Mouse (Mus musculus) heart, embryonic 13.5 days (tissue): ENCODE measurements at regions not wholly inside any gene's neighbourhood (a gene's known extent, or its start where the extent isn't known, plus 50 kb on each side); places are given as distances from the start of the nearest gene placed in this dataset.

Source experiments
- ATAC-seq: fragments of 200-750 bp; cut with Nextera tagmentation; 2 replicates; pipeline ENCODE4 v1.8.0; 2017; ENCODE audit warnings: moderate TSS enrichment; ENCODE audit not compliant: insufficient number of reproducible peaks, low FRiP score, low TSS enrichment; ENCODE audit errors: extremely low read depth
- H3K27ac ChIP-seq: fragments of 300-500 bp; sonication (generic); replicated peaks from 2 replicates; pipeline ENCODE4 v1.5.1; 2015; ENCODE audit warnings: moderate library complexity, mild to moderate bottlenecking, inconsistent platforms
- H3K27me3 ChIP-seq: fragments of 300-500 bp; sonication (generic); replicated peaks from 2 replicates; pipeline ENCODE4 v1.6.1; 2015; ENCODE audit warnings: mild to moderate bottlenecking, inconsistent platforms
- H3K36me3 ChIP-seq: fragments of 300-500 bp; sonication (generic); 2 replicates; pipeline ENCODE4 v1.6.1; 2015; ENCODE audit warnings: mild to moderate bottlenecking, inconsistent platforms
- H3K4me1 ChIP-seq: fragments of 300-500 bp; sonication (generic); 2 replicates; pipeline ENCODE4 v1.6.1; 2015; ENCODE audit warnings: inconsistent platforms
- H3K4me2 ChIP-seq: fragments of 300-500 bp; sonication (generic); 2 replicates; pipeline ENCODE4 v1.6.1; 2015; ENCODE audit warnings: inconsistent platforms, mild to moderate bottlenecking, moderate library complexity
- H3K4me3 ChIP-seq: fragments of 300-500 bp; sonication (generic); 2 replicates; pipeline ENCODE4 v1.5.1; 2015; ENCODE audit warnings: moderate library complexity, mild to moderate bottlenecking, inconsistent platforms
- H3K9ac ChIP-seq: fragments of 300-500 bp; sonication (generic); 2 replicates; pipeline ENCODE4 v1.6.1; 2015; ENCODE audit warnings: inconsistent platforms, mild to moderate bottlenecking, moderate library complexity
- H3K9me3 ChIP-seq: fragments of 300-500 bp; sonication (generic); 2 replicates; pipeline ENCODE4 v1.6.1; 2016; ENCODE audit warnings: inconsistent platforms
- WGBS: fragments of 180-500 bp; shearing (Covaris S2); methylation state at CpG from one replicate; pipeline ENCODE4 v1.1.7; 2015; ENCODE audit warnings: mixed read lengths; 5-methylcytosine and 5-hydroxymethylcytosine counted together

DNA sequence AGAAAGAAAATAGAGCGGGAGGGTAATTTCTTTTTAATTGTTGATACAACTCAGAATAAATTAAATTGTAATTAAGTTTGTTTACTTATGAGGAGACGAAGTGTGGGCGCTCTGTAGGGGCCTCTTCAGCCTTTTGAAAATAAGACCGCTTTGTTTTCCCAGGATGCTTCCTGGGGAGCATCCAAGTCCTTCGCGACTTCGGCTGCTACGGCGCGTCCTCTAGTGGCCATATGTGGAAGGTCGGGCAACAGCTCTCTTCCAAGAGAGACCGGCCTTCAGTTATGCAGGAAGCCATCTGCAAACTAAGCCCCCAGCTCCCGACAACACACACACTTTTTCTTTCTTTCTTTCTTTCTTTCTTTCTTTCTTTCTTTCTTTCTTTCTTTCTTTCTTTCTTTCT lies 54.1 kb upstream of the Smg1 start:
- peak overlapping the region; percentile 51 for H3K4me2 ChIP-seq
- 0 out of 2 replicates have a peak, but pooled peaks cover 3% of the 10 kb centered on the region for H3K27me3 ChIP-seq
- H3K9me3 ChIP-seq: peaks cover 10% of the 10 kb centered on the region; the same call in 1 of the 2 replicates
- no peaks in the 10 kb centered on the region for H3K36me3 ChIP-seq
- WGBS: 3% methylated on average over 13 of the region's 13 CpGs
- H3K4me3 ChIP-seq: no peak overlapping the region
- H3K27ac ChIP-seq: no peak overlapping the region
- no peak overlapping the region for H3K9ac ChIP-seq
- no peaks in the 10 kb centered on the region for H3K4me1 ChIP-seq
- ATAC-seq: no peak

DNA sequence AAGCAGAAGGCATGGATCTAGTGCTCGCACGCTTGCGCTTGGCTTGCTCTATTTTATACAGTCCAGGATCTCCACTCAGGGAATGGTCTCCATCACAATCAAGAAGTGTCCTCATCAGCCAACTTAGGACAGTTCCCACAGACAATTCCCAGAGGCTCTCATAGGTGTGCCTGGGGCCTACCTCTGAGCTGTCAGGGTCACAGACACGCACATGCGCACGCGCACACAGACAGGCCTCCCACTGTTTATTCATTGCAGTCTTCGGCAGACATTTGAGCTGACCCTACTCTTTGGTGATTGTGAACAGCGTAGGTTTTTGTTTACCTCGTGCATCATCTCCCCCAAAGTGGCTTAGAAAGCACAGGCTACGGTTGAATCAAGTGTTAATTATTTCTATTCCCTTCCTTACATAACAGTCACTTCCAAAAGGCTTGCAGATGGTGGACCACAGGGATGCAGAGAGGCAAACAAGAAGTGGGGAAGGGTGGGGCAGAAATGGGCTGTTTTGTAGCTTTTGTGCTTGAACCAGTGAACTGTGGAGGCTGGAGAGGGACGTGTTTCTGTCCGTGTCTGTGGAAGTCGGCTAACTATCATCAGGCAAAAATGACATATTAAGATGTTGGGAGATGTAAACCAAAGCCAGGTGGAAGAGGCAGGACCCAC lies 53.5 kb upstream of the Smg1 start:
- ATAC-seq: no peak
- WGBS: 73% methylated on average over 14 of the region's 14 CpGs

GRCm38 (mm10) chr7:118295855-118296254 lies 52.4 kb upstream of the Smg1 start:
- H3K4me1 ChIP-seq: no peaks in the 10 kb centered on the region
- 68% methylated on average over 6 of the region's 6 CpGs for WGBS

More for the DNA sequence above, 53.5 kb upstream of the Smg1 start:
- no peak overlapping the region for H3K4me3 ChIP-seq
- peak overlapping the region; percentile 51 for H3K4me2 ChIP-seq
- H3K27me3 ChIP-seq: 0 out of 2 replicates have a peak, but pooled peaks cover 3% of the 10 kb centered on the region
- peaks cover 10% of the 10 kb centered on the region; the same call in 1 of the 2 replicates for H3K9me3 ChIP-seq
- 0 out of 2 replicates have a peak overlapping the region, but pooled peaks have one; percentile 14 for H3K9ac ChIP-seq
- no peak overlapping the region for H3K27ac ChIP-seq
- no peaks in the 10 kb centered on the region for H3K4me1 ChIP-seq
- no peaks in the 10 kb centered on the region for H3K36me3 ChIP-seq

DNA sequence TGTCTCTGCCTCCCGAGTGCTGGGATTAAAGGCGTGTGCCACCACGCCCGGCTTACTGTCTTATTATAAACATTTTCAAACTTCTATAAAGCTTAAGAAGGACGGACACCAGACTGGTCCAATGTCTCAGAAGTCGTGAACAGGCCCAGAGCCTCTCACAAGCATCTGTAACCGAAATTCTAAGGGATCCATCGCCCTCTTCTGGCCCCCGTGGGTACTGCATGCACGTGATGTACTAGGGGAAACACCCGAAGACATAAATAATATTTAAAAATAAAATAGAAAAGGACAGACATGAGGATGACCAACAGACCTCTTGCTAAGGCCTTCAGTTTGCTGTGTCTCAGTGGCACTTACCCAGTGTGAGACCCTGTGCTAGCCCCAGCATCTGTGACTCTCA lies 51.8 kb upstream of the Smg1 start:
- no peak overlapping the region for H3K4me3 ChIP-seq
- H3K4me2 ChIP-seq: no peak overlapping the region
- ATAC-seq: no peak
- 0 out of 2 replicates have a peak, but pooled peaks cover 3% of the 10 kb centered on the region for H3K27me3 ChIP-seq
- no peak overlapping the region for H3K9ac ChIP-seq
- no peaks in the 10 kb centered on the region for H3K36me3 ChIP-seq
- no peaks in the 10 kb centered on the region for H3K4me1 ChIP-seq
- peaks cover 10% of the 10 kb centered on the region; the same call in 1 of the 2 replicates for H3K9me3 ChIP-seq
- no peak overlapping the region for H3K27ac ChIP-seq
- WGBS: 71% methylated on average over 11 of the region's 11 CpGs

More at GRCm38 (mm10) chr7:118295855-118296254, 52.4 kb upstream of the Smg1 start:
- Histone ChIP-seq H3K36me3 (no peaks in the 10 kb centered on the region), H3K27me3 (0 out of 2 replicates have a peak, but pooled peaks cover 3% of the 10 kb centered on the region), H3K4me2 (no peak overlapping the region), H3K9ac (no peak overlapping the region), H3K4me3 (no peak overlapping the region), H3K27ac (no peak overlapping the region), H3K9me3 (peaks cover 10% of the 10 kb centered on the region; the same call in 1 of the 2 replicates)
- no peak for ATAC-seq

DNA sequence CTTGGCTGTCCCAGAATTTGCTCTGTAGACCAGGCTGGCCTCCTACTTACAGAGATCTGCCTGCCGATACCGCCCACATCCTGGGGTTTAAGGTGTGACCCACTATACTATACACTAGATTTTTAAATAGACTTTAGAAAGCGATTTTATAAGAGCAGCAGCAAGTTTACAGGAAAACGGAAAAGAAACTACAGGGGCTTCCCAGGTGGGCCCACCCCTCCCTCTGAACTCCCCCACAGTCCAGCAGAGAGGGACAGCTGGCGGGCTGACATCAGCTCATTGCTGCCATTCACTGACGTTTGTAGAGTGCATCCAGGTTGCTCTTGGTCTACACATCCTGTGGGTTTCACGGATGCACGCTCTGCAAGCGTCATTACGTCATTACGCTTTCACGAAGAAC lies 51.2 kb upstream of the Smg1 start:
- no peaks in the 10 kb centered on the region for H3K27me3 ChIP-seq
- H3K4me3 ChIP-seq: no peak overlapping the region
- H3K4me2 ChIP-seq: no peak overlapping the region
- 88% methylated on average over 12 of the region's 12 CpGs for WGBS
- ATAC-seq: no peak
- no peak overlapping the region for H3K27ac ChIP-seq
- H3K4me1 ChIP-seq: no peaks in the 10 kb centered on the region
- no peak overlapping the region for H3K9ac ChIP-seq
- peaks cover 10% of the 10 kb centered on the region; the same call in 1 of the 2 replicates for H3K9me3 ChIP-seq
- no peaks in the 10 kb centered on the region for H3K36me3 ChIP-seq
